Mouse (Mus musculus) cortical plate, adult 2 months (tissue): ENCODE measurements around the gene Afg1l. TPM values are rescaled to one million over a fixed set of nuclear protein-coding genes. Genes with fewer than 3 reads are reported as not detected.

Source experiments
- H3K27ac ChIP-seq: fragments of 200-500 bp; 2 replicates; pipeline ENCODE4 v1.5.1; 2012; ENCODE audit warnings: low read length, control low read depth, inconsistent platforms; ENCODE audit not compliant: insufficient read depth
- H3K4me1 ChIP-seq: fragments of 200-500 bp; 2 replicates; pipeline ENCODE4 v1.6.1; 2011; ENCODE audit warnings: low read length; ENCODE audit not compliant: control insufficient read depth, insufficient read depth
- H3K4me3 ChIP-seq: fragments of 200-500 bp; 2 replicates; pipeline ENCODE4 v1.5.1; 2011; ENCODE audit warnings: mild to moderate bottlenecking, low read length, control low read depth; ENCODE audit not compliant: insufficient read depth
- CTCF ChIP-seq: fragments of 200-500 bp; IDR thresholded peaks from 2 replicates; pipeline ENCODE4 v1.5.1; 2011; ENCODE audit warnings: mild to moderate bottlenecking, control low read depth, low read length; ENCODE audit not compliant: insufficient read depth; ENCODE audit errors: extremely low read depth
- POLR2A ChIP-seq: fragments of 200-500 bp; IDR thresholded peaks from 2 replicates; pipeline ENCODE4 v1.6.1; 2011; ENCODE audit warnings: mild to moderate bottlenecking, low read length, control low read depth; ENCODE audit not compliant: insufficient read depth; ENCODE audit errors: extremely low read depth
- polyA plus RNA-seq: library from polyadenylated mRNA; depleted of rRNA; stranded (reverse); fragments of >200 nt; gene quantifications from 2 replicates; pipeline ENCODE4 v1.2.3, GENCODE M21; 2012

The Afg1l gene
- polyA plus RNA-seq, 1 experiment, result 19.6 TPM

- H3K4me3 ChIP-seq, result no peak overlapping the region
- H3K4me1 ChIP-seq, result no peaks in the 10 kb centered on the region
- no peak overlapping the region for H3K27ac ChIP-seq
- TF ChIP-seq POLR2A (no peak), CTCF (no peak)
Observed at GRCm38 (mm10) chr10:42364216-42364615, 114.1 kb downstream of the Afg1l start.

GRCm38 (mm10) chr10:42355980-42356379 lies 122.4 kb downstream of the Afg1l start:
- TF ChIP-seq CTCF (peak; percentile 21), POLR2A (no peak)
- H3K4me1 ChIP-seq, result no peaks in the 10 kb centered on the region
- no peak overlapping the region for H3K27ac ChIP-seq
- no peak overlapping the region for H3K4me3 ChIP-seq

- TF ChIP-seq POLR2A (no peak), CTCF (no peak)
- Histone ChIP-seq H3K27ac (no peak overlapping the region), H3K4me3 (no peak overlapping the region)
Observed at GRCm38 (mm10) chr10:42347986-42348385, 130.4 kb downstream of the Afg1l start.

GRCm38 (mm10) chr10:42347127-42347526 lies 131.2 kb downstream of the Afg1l start:
- H3K27ac ChIP-seq, result 0 out of 2 replicates have a peak overlapping the region, but pooled peaks have one; percentile 30
- H3K4me3 ChIP-seq, result no peak overlapping the region
- H3K4me1 ChIP-seq, result peaks cover 3% of the 10 kb centered on the region; the same call in 1 of the 2 replicates
- TF ChIP-seq CTCF, result no peak
- TF ChIP-seq POLR2A, result no peak

More at GRCm38 (mm10) chr10:42347986-42348385, 130.4 kb downstream of the Afg1l start:
- H3K4me1 ChIP-seq, result peaks cover 3% of the 10 kb centered on the region; the same call in 1 of the 2 replicates

- no peak overlapping the region for H3K27ac ChIP-seq
- peaks cover 3% of the 10 kb centered on the region; the same call in 1 of the 2 replicates for H3K4me1 ChIP-seq
- H3K4me3 ChIP-seq, result no peak overlapping the region
- no peak for TF ChIP-seq CTCF
- no peak for TF ChIP-seq POLR2A
Observed at GRCm38 (mm10) chr10:42346179-42346877, 132.0 kb downstream of the Afg1l start.

GRCm38 (mm10) chr10:42342714-42343113 lies 135.7 kb downstream of the Afg1l start:
- TF ChIP-seq CTCF (no peak), POLR2A (no peak)
- Histone ChIP-seq H3K4me3 (no peak overlapping the region), H3K27ac (no peak overlapping the region), H3K4me1 (peaks cover 3% of the 10 kb centered on the region; the same call in 1 of the 2 replicates)

GRCm38 (mm10) chr10:42341815-42342457 lies 136.4 kb downstream of the Afg1l start:
- TF ChIP-seq CTCF (no peak), POLR2A (no peak)
- H3K4me1 ChIP-seq, result no peaks in the 10 kb centered on the region; the same call in 1 of the 2 replicates
- no peak overlapping the region for H3K27ac ChIP-seq
- no peak overlapping the region for H3K4me3 ChIP-seq

- Histone ChIP-seq H3K27ac (no peak overlapping the region), H3K4me1 (no peaks in the 10 kb centered on the region; the same call in 1 of the 2 replicates), H3K4me3 (no peak overlapping the region)
- TF ChIP-seq CTCF (no peak), POLR2A (no peak)
Observed at GRCm38 (mm10) chr10:42340426-42340793, 138.0 kb downstream of the Afg1l start.

GRCm38 (mm10) chr10:42339773-42340425 lies 138.5 kb downstream of the Afg1l start:
- TF ChIP-seq POLR2A (no peak), CTCF (no peak)
- H3K4me3 ChIP-seq, result no peak overlapping the region
- H3K27ac ChIP-seq, result no peak overlapping the region
- no peaks in the 10 kb centered on the region; the same call in 1 of the 2 replicates for H3K4me1 ChIP-seq

GRCm38 (mm10) chr10:42338456-42338855 lies 139.9 kb downstream of the Afg1l start:
- Histone ChIP-seq H3K4me3 (no peak overlapping the region), H3K4me1 (no peaks in the 10 kb centered on the region; the same call in 1 of the 2 replicates), H3K27ac (no peak overlapping the region)
- TF ChIP-seq CTCF (no peak), POLR2A (no peak)
